Comparison of ENCODE assay signal across 14 mouse cellular contexts in genomic region chr14:33804721-33805120, GRCm38 (mm10).
"Had no signal": no experiment of that assay in that cellular context is flagged by ENCODE, and none has a peak within 500 bp of the region (broad histone marks: within the 10 kb centered on the region; RNA-seq: fewer than 3 reads in every experiment).

No protein-coding gene starts in this region.

- H3K27me3 ChIP-seq: liver, embryonic 13.5 days; midbrain, embryonic 12.5 days; midbrain, embryonic 15.5 days; neural tube, embryonic 12.5 days; neural tube, embryonic 15.5 days; stomach, embryonic 15.5 days had no signal

- H3K36me3 ChIP-seq: liver, embryonic 13.5 days; midbrain, embryonic 12.5 days; midbrain, embryonic 15.5 days; neural tube, embryonic 12.5 days; neural tube, embryonic 15.5 days; stomach, embryonic 15.5 days had no signal

- H3K9me3 ChIP-seq: liver, embryonic 13.5 days; midbrain, embryonic 12.5 days; midbrain, embryonic 15.5 days; neural tube, embryonic 12.5 days; neural tube, embryonic 15.5 days; stomach, embryonic 15.5 days had no signal

- DNase-seq: kidney, postnatal 25 days; layer of hippocampus, adult 9-11 months; liver, embryonic 13.5 days; lung, embryonic 14.5 days; spleen, adult 18-20 months; thymus, postnatal 25 days had no signal

- H3K4me3 ChIP-seq: layer of hippocampus, adult 2 months; liver, embryonic 13.5 days; midbrain, embryonic 12.5 days; midbrain, embryonic 15.5 days; neural tube, embryonic 12.5 days; neural tube, embryonic 15.5 days; stomach, embryonic 15.5 days had no signal

- H3K4me1 ChIP-seq: liver, embryonic 13.5 days; midbrain, embryonic 15.5 days had no signal

- H3K27ac ChIP-seq: kidney, postnatal 0 days; layer of hippocampus, adult 2 months; liver, embryonic 13.5 days; macrophage; midbrain, embryonic 12.5 days; midbrain, embryonic 15.5 days; neural tube, embryonic 12.5 days; neural tube, embryonic 15.5 days; stomach, embryonic 15.5 days had no signal
